Mouse (Mus musculus) ES-Bruce4 (cell line): ENCODE measurements at regions not wholly inside any gene's neighbourhood (a gene's known extent, or its start where the extent isn't known, plus 50 kb on each side); places are given as distances from the start of the nearest gene placed in this dataset.

Source experiments
- H3K27ac ChIP-seq: 2 replicates; pipeline ENCODE4 v1.5.1; 2012; ENCODE audit warnings: low read length, inconsistent platforms; ENCODE audit not compliant: insufficient read depth
- H3K27me3 ChIP-seq: 2 replicates; pipeline ENCODE4 v1.6.1; 2012; ENCODE audit warnings: mild to moderate bottlenecking, low read length, inconsistent platforms; ENCODE audit not compliant: control insufficient read depth, poor library complexity, insufficient read depth, severe bottlenecking
- H3K36me3 ChIP-seq: 2 replicates; pipeline ENCODE4 v1.6.1; 2012; ENCODE audit warnings: inconsistent platforms, mild to moderate bottlenecking, low read length, moderate library complexity; ENCODE audit not compliant: control insufficient read depth, poor library complexity, insufficient read depth, severe bottlenecking
- H3K4me1 ChIP-seq: one replicate; pipeline ENCODE4 v1.8.1; 2011; ENCODE audit warnings: low read length; ENCODE audit not compliant: control insufficient read depth, insufficient read depth
- H3K4me3 ChIP-seq: 2 replicates; pipeline ENCODE4 v1.5.1; 2011; ENCODE audit warnings: low read depth, mild to moderate bottlenecking, low read length
- H3K9ac ChIP-seq: 2 replicates; pipeline ENCODE4 v1.6.1; 2012; ENCODE audit warnings: low read depth, mild to moderate bottlenecking, inconsistent platforms; ENCODE audit not compliant: poor library complexity, severe bottlenecking
- H3K9me3 ChIP-seq: replicated peaks from 2 replicates; pipeline ENCODE4 v1.6.1; 2012; ENCODE audit warnings: mild to moderate bottlenecking, low read length, inconsistent platforms; ENCODE audit not compliant: control insufficient read depth, poor library complexity, insufficient read depth, severe bottlenecking
- CTCF ChIP-seq: IDR thresholded peaks from one replicate; pipeline ENCODE4 v1.8.1; 2011; ENCODE audit warnings: low read depth, low read length
- EP300 ChIP-seq: IDR thresholded peaks from 2 replicates; pipeline ENCODE4 v1.6.1; 2011; ENCODE audit warnings: low read depth, low read length; ENCODE audit not compliant: insufficient read depth
- POLR2A ChIP-seq: IDR thresholded peaks from one replicate; pipeline ENCODE4 v1.8.1; 2011; ENCODE audit warnings: low read length; ENCODE audit not compliant: insufficient read depth

GRCm38 (mm10) chr6:147747945-147748344, 272.3 kb downstream of the Ccdc91 start:
- no peaks in the 10 kb centered on the region for H3K36me3 ChIP-seq
- TF ChIP-seq POLR2A (no peak), EP300 (no peak), CTCF (no peak)
- no peak overlapping the region for H3K27ac ChIP-seq
- H3K4me3 ChIP-seq, result no peak overlapping the region
- H3K27me3 ChIP-seq, result no peaks in the 10 kb centered on the region
- no peaks in the 10 kb centered on the region for H3K9me3 ChIP-seq
- H3K4me1 ChIP-seq, result no peaks in the 10 kb centered on the region
- no peak overlapping the region for H3K9ac ChIP-seq

- Histone ChIP-seq H3K27me3 (no peaks in the 10 kb centered on the region; the same call in 1 of the 2 replicates), H3K4me3 (no peak overlapping the region), H3K9me3 (no peaks in the 10 kb centered on the region), H3K36me3 (no peaks in the 10 kb centered on the region), H3K9ac (no peak overlapping the region), H3K4me1 (no peaks in the 10 kb centered on the region), H3K27ac (no peak overlapping the region)
- TF ChIP-seq POLR2A (no peak), EP300 (no peak), CTCF (no peak)
These were observed 276.7 kb downstream of the Ccdc91 start for GRCm38 (mm10) chr6:147752301-147752700.

GRCm38 (mm10) chr6:147753828-147754227, 278.2 kb downstream of the Ccdc91 start:
- no peaks in the 10 kb centered on the region for H3K36me3 ChIP-seq
- no peak overlapping the region for H3K27ac ChIP-seq
- TF ChIP-seq POLR2A, result no peak
- no peak for TF ChIP-seq EP300
- no peaks in the 10 kb centered on the region; the same call in 1 of the 2 replicates for H3K27me3 ChIP-seq
- no peak overlapping the region for H3K4me3 ChIP-seq
- no peak overlapping the region for H3K9ac ChIP-seq
- no peaks in the 10 kb centered on the region for H3K9me3 ChIP-seq
- H3K4me1 ChIP-seq, result no peaks in the 10 kb centered on the region

- no peak for TF ChIP-seq EP300
- no peak for TF ChIP-seq POLR2A
- no peak for TF ChIP-seq CTCF
- Histone ChIP-seq H3K27me3 (no peaks in the 10 kb centered on the region; the same call in 1 of the 2 replicates), H3K36me3 (no peaks in the 10 kb centered on the region), H3K9me3 (no peaks in the 10 kb centered on the region), H3K27ac (no peak overlapping the region), H3K4me1 (no peaks in the 10 kb centered on the region), H3K4me3 (no peak overlapping the region), H3K9ac (no peak overlapping the region)
These were observed 280.3 kb downstream of the Ccdc91 start for GRCm38 (mm10) chr6:147755750-147756523.

GRCm38 (mm10) chr6:147759485-147759884, 283.9 kb downstream of the Ccdc91 start:
- H3K27me3 ChIP-seq, result no peaks in the 10 kb centered on the region
- no peaks in the 10 kb centered on the region for H3K4me1 ChIP-seq
- H3K27ac ChIP-seq, result no peak overlapping the region
- no peaks in the 10 kb centered on the region for H3K36me3 ChIP-seq
- no peak overlapping the region for H3K9ac ChIP-seq
- no peak for TF ChIP-seq EP300
- TF ChIP-seq CTCF, result no peak
- no peak for TF ChIP-seq POLR2A
- no peaks in the 10 kb centered on the region for H3K9me3 ChIP-seq
- no peak overlapping the region for H3K4me3 ChIP-seq

GRCm38 (mm10) chr6:147760113-147760512, 284.5 kb downstream of the Ccdc91 start:
- no peaks in the 10 kb centered on the region for H3K27me3 ChIP-seq
- no peak for TF ChIP-seq POLR2A
- TF ChIP-seq EP300, result no peak
- TF ChIP-seq CTCF, result no peak
- H3K4me1 ChIP-seq, result no peaks in the 10 kb centered on the region
- H3K27ac ChIP-seq, result no peak overlapping the region
- no peaks in the 10 kb centered on the region for H3K9me3 ChIP-seq
- H3K36me3 ChIP-seq, result no peaks in the 10 kb centered on the region
- H3K4me3 ChIP-seq, result no peak overlapping the region
- no peak overlapping the region for H3K9ac ChIP-seq
